Mouse (Mus musculus): Measurements from ENCODE around the gene Pgpep1l.
"Not testable (repeated sequence)": the region's sequence is repeated elsewhere in the genome, so short reads cannot be mapped to it uniquely, and the experiment has no call there.

The Pgpep1l gene

GRCm38 (mm10) chr7:68282304-68283132 is 18.5 kb upstream of the Pgpep1l start:
- DNase-seq = no peak

- no peak for DNase-seq
These were observed 17.3 kb upstream of the Pgpep1l start for GRCm38 (mm10) chr7:68281341-68281740.

- no peak for DNase-seq
These were observed 16.4 kb upstream of the Pgpep1l start for GRCm38 (mm10) chr7:68280352-68280869.

GRCm38 (mm10) chr7:68279481-68279880 is 15.4 kb upstream of the Pgpep1l start:
- no peak for DNase-seq

GRCm38 (mm10) chr7:68278908-68279307 is 14.9 kb upstream of the Pgpep1l start:
- DNase-seq = no peak

GRCm38 (mm10) chr7:68278385-68278784 is 14.4 kb upstream of the Pgpep1l start:
- DNase-seq = no peak

- DNase-seq = no peak
These were observed 13.9 kb upstream of the Pgpep1l start for GRCm38 (mm10) chr7:68277897-68278270.

GRCm38 (mm10) chr7:68277054-68277896 is 13.2 kb upstream of the Pgpep1l start:
- DNase-seq = no peak

- peak in 1 of 2 experiments; percentile 10 for DNase-seq
These were observed 12.1 kb upstream of the Pgpep1l start for GRCm38 (mm10) chr7:68275838-68276731.

GRCm38 (mm10) chr7:68275445-68275837 is 11.4 kb upstream of the Pgpep1l start:
- not testable (repeated sequence) for DNase-seq

- no peak for DNase-seq
These were observed 10.9 kb upstream of the Pgpep1l start for GRCm38 (mm10) chr7:68274951-68275350.

GRCm38 (mm10) chr7:68274218-68274617 is 10.2 kb upstream of the Pgpep1l start:
- no peak for DNase-seq

GRCm38 (mm10) chr7:68273515-68273914 is 9.5 kb upstream of the Pgpep1l start, which contains the start of gene Fam169b:
TSS of gene Fam169b (plus strand) at chr7:68273839.
- no peak for DNase-seq

- DNase-seq = no peak
These were observed 8.6 kb upstream of the Pgpep1l start for GRCm38 (mm10) chr7:68272607-68273006.

- DNase-seq = no peak
These were observed 7.8 kb upstream of the Pgpep1l start for GRCm38 (mm10) chr7:68271816-68272215.

- no peak for DNase-seq
These were observed 6.5 kb upstream of the Pgpep1l start for GRCm38 (mm10) chr7:68270551-68270950.

GRCm38 (mm10) chr7:68266691-68267090 is 2.7 kb upstream of the Pgpep1l start:
- DNase-seq = no peak

- no peak for DNase-seq
These were observed 1.4 kb upstream of the Pgpep1l start for GRCm38 (mm10) chr7:68265391-68265790.

GRCm38 (mm10) chr7:68264531-68264930 is 498 bp upstream of the Pgpep1l start:
- DNase-seq = no peak

GRCm38 (mm10) chr7:68263346-68264027 is 546 bp downstream of the Pgpep1l start:
- DNase-seq = no peak

- no peak for DNase-seq
These were observed 1.3 kb downstream of the Pgpep1l start for GRCm38 (mm10) chr7:68262612-68263200.
